Mouse (Mus musculus): ENCODE data around the gene Rab33a. TPM values are rescaled to one million over a fixed set of nuclear protein-coding genes. Genes with fewer than 3 reads are reported as not detected.
A peak's percentile ranks its signal among the peaks of the same experiment; 100 is the strongest.

Rab33a gene
- 17.4 and 26.3 TPM in 2 replicates for total RNA-seq (2021)
- long read RNA-seq, experiment 1, transcript Rab33a-201 (2 exons, 1,158 nt): major isoform, 45 of 47 reads
- long read RNA-seq, experiment 1, partial matches to known transcripts: 0 of 47 reads
- long read RNA-seq, experiment 1, other reads (novel, unspliced or antisense): 2 of 47 reads
- long read RNA-seq, experiment 2, transcript Rab33a-201 (2 exons, 1,158 nt): major isoform, 16 of 16 reads
- long read RNA-seq, experiment 2, partial matches to known transcripts: 0 of 16 reads
- long read RNA-seq, experiment 2, other reads (novel, unspliced or antisense): 0 of 16 reads

- DNase-seq: peak; percentile 36
Observed at GRCm38 (mm10) chrX:48518808-48519548, at the start of gene Rab33a. TSS of gene Rab33a (plus strand) at chrX:48519285.

GRCm38 (mm10) chrX:48481095-48481494 is 38.0 kb upstream of the Rab33a start:
- no peak for DNase-seq

GRCm38 (mm10) chrX:48481687-48482086 is 37.4 kb upstream of the Rab33a start:
- DNase-seq: no peak

GRCm38 (mm10) chrX:48493763-48494162 is 25.3 kb upstream of the Rab33a start:
- no peak for DNase-seq

GRCm38 (mm10) chrX:48513166-48513807 is 5.8 kb upstream of the Rab33a start, which contains the start of gene Aifm1:
TSS of gene Aifm1 (minus strand) at chrX:48513563.
- DNase-seq: peak; percentile 95

- DNase-seq: no peak
Observed at GRCm38 (mm10) chrX:48513824-48514223, 5.3 kb upstream of the Rab33a start.

GRCm38 (mm10) chrX:48518211-48518807 is 776 bp upstream of the Rab33a start:
- DNase-seq: peak; percentile 60

GRCm38 (mm10) chrX:48519549-48520085 is 532 bp downstream of the Rab33a start:
- peak; percentile 26 for DNase-seq

GRCm38 (mm10) chrX:48521651-48522050 is 2.6 kb downstream of the Rab33a start:
- no peak for DNase-seq

- no peak for DNase-seq
Observed at GRCm38 (mm10) chrX:48523512-48523911, 4.4 kb downstream of the Rab33a start.

GRCm38 (mm10) chrX:48525332-48525731 is 6.2 kb downstream of the Rab33a start:
- DNase-seq: no peak

- no peak for DNase-seq
Observed at GRCm38 (mm10) chrX:48525866-48526265, 6.8 kb downstream of the Rab33a start.

GRCm38 (mm10) chrX:48526435-48526834 is 7.3 kb downstream of the Rab33a start:
- no peak for DNase-seq

- peak; percentile 85 for DNase-seq
Observed at GRCm38 (mm10) chrX:48532175-48532574, 13.1 kb downstream of the Rab33a start.

Other genes with a start within 250 kb of the Rab33a start
- 9.8 and 10.1 TPM in 2 replicates for gene Bcorl1, start 177.9 kb upstream of the Rab33a start, total RNA-seq (2021)
- gene Elf4, start 56.2 kb upstream of the Rab33a start, total RNA-seq (2021): 13.9 and 18.0 TPM in 2 replicates
- 192 and 208 TPM in 2 replicates for gene Aifm1, start 5.7 kb upstream of the Rab33a start, total RNA-seq (2021)
- gene Zfp280c, start 75.2 kb downstream of the Rab33a start, total RNA-seq (2021): 11.5 and 18.2 TPM in 2 replicates
- 7.1 and 8.2 TPM in 2 replicates for gene Slc25a14, start 104.1 kb downstream of the Rab33a start, total RNA-seq (2021)
- gene Gpr119, start 155.2 kb downstream of the Rab33a start, total RNA-seq (2021): not detected in 2 replicates
- gene Rbmx2, start 175.7 kb downstream of the Rab33a start, total RNA-seq (2021): 3.5 and 4.9 TPM in 2 replicates

Data from adrenal gland, postnatal 14 days (tissue).